Mouse (Mus musculus) kidney, adult 2 months (tissue): ENCODE results near the gene Lmo4.

Source experiments
- CTCF ChIP-seq: fragments of 200-500 bp; conservative IDR thresholded peaks from 2 replicates; pipeline ENCODE4 v1.5.1; 2011; ENCODE audit warnings: low read depth, mild to moderate bottlenecking, control low read depth, low read length, moderate library complexity, mixed read lengths; ENCODE audit not compliant: insufficient read depth, insufficient read length
- POLR2A ChIP-seq: fragments of 200-500 bp; IDR thresholded peaks from one replicate; pipeline ENCODE4 v1.6.1; 2011; ENCODE audit warnings: low read depth, low read length, control low read depth

- TF ChIP-seq CTCF (no peak), POLR2A (no peak)
Observed at GRCm38 (mm10) chr3:144225456-144226240, 20.6 kb upstream of the Lmo4 start.
